Mouse (Mus musculus) cortical plate, adult 2 months (tissue): ENCODE data around the gene Parg. TPM values are rescaled to one million over a fixed set of nuclear protein-coding genes. Genes with fewer than 3 reads are reported as not detected.

Experiments used
- H3K27ac ChIP-seq: fragments of 200-500 bp; 2 replicates; pipeline ENCODE4 v1.5.1; 2012; ENCODE audit warnings: low read length, control low read depth, inconsistent platforms; ENCODE audit not compliant: insufficient read depth
- H3K4me1 ChIP-seq: fragments of 200-500 bp; 2 replicates; pipeline ENCODE4 v1.6.1; 2011; ENCODE audit warnings: low read length; ENCODE audit not compliant: control insufficient read depth, insufficient read depth
- H3K4me3 ChIP-seq: fragments of 200-500 bp; 2 replicates; pipeline ENCODE4 v1.5.1; 2011; ENCODE audit warnings: mild to moderate bottlenecking, low read length, control low read depth; ENCODE audit not compliant: insufficient read depth
- CTCF ChIP-seq: fragments of 200-500 bp; IDR thresholded peaks from 2 replicates; pipeline ENCODE4 v1.5.1; 2011; ENCODE audit warnings: mild to moderate bottlenecking, control low read depth, low read length; ENCODE audit not compliant: insufficient read depth; ENCODE audit errors: extremely low read depth
- POLR2A ChIP-seq: fragments of 200-500 bp; IDR thresholded peaks from 2 replicates; pipeline ENCODE4 v1.6.1; 2011; ENCODE audit warnings: mild to moderate bottlenecking, low read length, control low read depth; ENCODE audit not compliant: insufficient read depth; ENCODE audit errors: extremely low read depth
- polyA plus RNA-seq: library from polyadenylated mRNA; depleted of rRNA; stranded (reverse); fragments of >200 nt; gene quantifications from 2 replicates; pipeline ENCODE4 v1.2.3, GENCODE M21; 2012

Parg gene
- polyA plus RNA-seq, 1 experiment = 16.7 TPM

GRCm38 (mm10) chr14:32242401-32242800 lies 40.7 kb downstream of the Parg start:
- Histone ChIP-seq H3K27ac (no peak overlapping the region), H3K4me3 (no peak overlapping the region), H3K4me1 (no peaks in the 10 kb centered on the region)
- TF ChIP-seq POLR2A (no peak), CTCF (peak; percentile 20; the same call in 1 of the 2 replicates)

DNA sequence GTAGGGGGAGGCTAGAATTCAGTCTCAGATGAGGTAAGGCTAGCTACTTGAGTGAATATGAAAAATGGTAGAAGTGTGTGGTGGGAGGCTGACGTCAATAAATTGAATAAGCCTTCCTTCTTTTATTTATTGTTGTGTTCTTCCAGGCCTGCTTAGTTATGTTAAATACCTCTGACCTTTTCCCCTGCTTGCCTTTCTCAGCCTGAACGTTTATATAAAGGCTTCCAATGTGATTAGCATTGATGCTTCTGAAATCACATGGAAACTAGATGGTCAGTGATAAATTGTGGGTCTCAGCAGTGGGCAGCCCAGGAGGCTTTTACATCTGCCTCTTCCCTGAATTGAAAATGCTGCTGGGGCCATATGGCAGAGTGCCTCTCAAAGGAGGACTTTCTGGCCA lies 44.3 kb downstream of the Parg start:
- TF ChIP-seq CTCF = no peak
- no peak for TF ChIP-seq POLR2A
- Histone ChIP-seq H3K4me1 (no peaks in the 10 kb centered on the region), H3K27ac (no peak overlapping the region), H3K4me3 (no peak overlapping the region)

- no peak for TF ChIP-seq CTCF
- TF ChIP-seq POLR2A = no peak
- Histone ChIP-seq H3K4me3 (no peak overlapping the region), H3K27ac (no peak overlapping the region), H3K4me1 (no peaks in the 10 kb centered on the region)
Measured at GRCm38 (mm10) chr14:32249616-32250015, 47.9 kb downstream of the Parg start.

GRCm38 (mm10) chr14:32260830-32261229 lies 59.1 kb downstream of the Parg start:
- TF ChIP-seq CTCF (no peak), POLR2A (no peak)
- H3K4me3 ChIP-seq = no peak overlapping the region
- no peaks in the 10 kb centered on the region for H3K4me1 ChIP-seq
- no peak overlapping the region for H3K27ac ChIP-seq

GRCm38 (mm10) chr14:32261741-32262140 lies 60.0 kb downstream of the Parg start:
- TF ChIP-seq POLR2A = no peak
- no peak for TF ChIP-seq CTCF

GRCm38 (mm10) chr14:32268999-32269398 lies 67.2 kb downstream of the Parg start:
- no peak overlapping the region for H3K27ac ChIP-seq
- H3K4me1 ChIP-seq = no peaks in the 10 kb centered on the region
- H3K4me3 ChIP-seq = no peak overlapping the region
- TF ChIP-seq CTCF (no peak), POLR2A (no peak)

More at GRCm38 (mm10) chr14:32261741-32262140, 60.0 kb downstream of the Parg start:
- Histone ChIP-seq H3K4me3 (no peak overlapping the region), H3K27ac (no peak overlapping the region), H3K4me1 (no peaks in the 10 kb centered on the region)

DNA sequence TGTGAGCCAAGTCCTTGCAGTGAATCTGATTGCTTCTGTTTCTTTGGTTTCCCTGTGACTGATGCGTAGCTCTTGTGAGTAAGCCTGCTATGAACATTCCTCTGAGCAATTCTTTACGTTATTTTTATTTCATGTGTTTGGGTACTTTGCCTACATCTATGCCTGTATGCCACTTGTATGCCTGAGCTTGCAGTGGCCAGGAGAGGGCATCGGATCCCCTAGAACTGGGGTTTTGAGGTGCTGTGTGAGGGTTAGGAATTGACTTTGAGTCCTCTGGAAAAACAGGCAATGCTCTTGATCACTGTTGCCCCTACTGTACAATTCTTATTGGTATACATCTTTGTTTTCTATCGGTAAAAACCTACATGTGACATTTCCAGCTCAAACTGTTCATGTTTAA lies 67.8 kb downstream of the Parg start:
- no peak overlapping the region for H3K4me3 ChIP-seq
- no peak overlapping the region for H3K27ac ChIP-seq
- no peaks in the 10 kb centered on the region for H3K4me1 ChIP-seq
- TF ChIP-seq CTCF (peak; percentile 43), POLR2A (no peak)

- H3K27ac ChIP-seq = peak overlapping the region; percentile 90
- TF ChIP-seq CTCF (no peak), POLR2A (no peak)
- H3K4me1 ChIP-seq = no peaks in the 10 kb centered on the region
- H3K4me3 ChIP-seq = no peak overlapping the region
Measured at GRCm38 (mm10) chr14:32301622-32302021, 99.9 kb downstream of the Parg start.

DNA sequence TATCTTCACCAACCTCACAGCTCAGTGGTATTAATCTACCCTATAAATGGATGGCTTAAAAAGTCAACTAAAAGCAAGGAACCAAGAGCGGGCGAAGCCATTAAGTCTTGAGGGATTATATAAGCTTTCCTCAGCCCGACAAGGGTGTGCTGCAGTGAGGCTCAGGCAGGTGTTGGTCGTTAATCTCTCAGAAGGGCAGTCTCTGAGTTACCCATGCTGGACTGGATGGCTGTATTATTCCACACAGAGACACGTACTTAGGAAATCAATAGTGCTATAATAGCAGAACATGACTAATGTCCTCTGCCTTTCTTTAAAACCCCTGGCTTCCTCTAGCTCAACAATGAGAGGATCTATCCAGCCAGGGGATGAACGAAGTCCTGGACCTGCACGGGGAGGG lies 100.7 kb downstream of the Parg start:
- H3K4me1 ChIP-seq = no peaks in the 10 kb centered on the region
- TF ChIP-seq CTCF (no peak), POLR2A (no peak)
- peak overlapping the region; percentile 34 for H3K27ac ChIP-seq
- H3K4me3 ChIP-seq = no peak overlapping the region

GRCm38 (mm10) chr14:32304921-32305320 lies 103.2 kb downstream of the Parg start:
- H3K4me1 ChIP-seq = no peaks in the 10 kb centered on the region
- TF ChIP-seq POLR2A (no peak), CTCF (no peak)
- no peak overlapping the region for H3K4me3 ChIP-seq
- no peak overlapping the region for H3K27ac ChIP-seq
